Mouse (Mus musculus) erythroblast, embryonic 14.5 days (primary cell): ENCODE results near the gene Hdac5.

Experiments used
- GATA1 ChIP-seq: IDR thresholded peaks from 2 replicates; pipeline ENCODE4 v1.6.1; 2012; ENCODE audit warnings: low read length, inconsistent platforms, mixed read lengths
- TAL1 ChIP-seq: IDR thresholded peaks from 3 replicates; pipeline ENCODE4 v1.6.1; 2012; ENCODE audit warnings: low read length, inconsistent platforms, mixed read lengths

DNA sequence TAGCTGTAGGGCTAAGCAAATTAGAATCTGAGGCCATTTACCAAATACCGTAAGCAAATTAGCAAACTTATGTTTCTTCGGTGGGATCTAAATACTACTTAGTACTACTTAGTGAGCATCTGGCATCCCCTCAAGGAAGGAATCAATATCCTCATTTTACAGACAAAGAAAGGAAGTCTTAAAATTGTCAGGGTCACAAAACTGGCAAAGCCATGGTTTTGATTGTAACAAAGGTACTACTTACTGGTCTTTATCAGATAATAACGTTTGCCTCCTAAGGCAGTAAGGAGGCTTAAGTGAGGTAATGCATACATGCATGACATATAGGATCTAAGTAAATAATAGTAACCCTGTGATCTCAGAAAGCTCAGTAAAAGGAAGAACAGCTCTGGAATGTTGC is 44.3 kb downstream of the Hdac5 start:
- TF ChIP-seq GATA1: no peak
- no peak for TF ChIP-seq TAL1
